Mouse (Mus musculus) MEL (cell line): ENCODE measurements around the gene Slc25a5.

Source experiments
- CTCF ChIP-seq, 3 experiments: IDR thresholded peaks in 2 of 3; conservative IDR thresholded peaks in 1 of 3; 2 replicates each; pipeline ENCODE4 v1.5.1; 2011 to 2012; ENCODE audit warnings: low read length in 3 of 3, low read depth in 2 of 3, mild to moderate bottlenecking in 2 of 3, improper control_type of control experiment in 1 of 3, inconsistent platforms in 1 of 3, mixed read lengths in 1 of 3, moderate library complexity in 1 of 3; ENCODE audit not compliant: control insufficient read depth in 1 of 3, insufficient read depth in 1 of 3, poor library complexity in 1 of 3, severe bottlenecking in 1 of 3
- E2F4 ChIP-seq: IDR thresholded peaks from 2 replicates; pipeline ENCODE4 v1.6.1; 2011; ENCODE audit warnings: low read depth, low read length, improper control_type of control experiment, borderline replicate concordance
- EP300 ChIP-seq, 2 experiments: IDR thresholded peaks; 2 replicates each; pipeline ENCODE4 v1.6.1; 2011; ENCODE audit warnings: improper control_type of control experiment in 2 of 2, low read length in 2 of 2, low read depth in 1 of 2, mild to moderate bottlenecking in 1 of 2
- GATA1 ChIP-seq: IDR thresholded peaks from 2 replicates; pipeline ENCODE4 v1.6.1; 2011; ENCODE audit warnings: low read depth, low read length, improper control_type of control experiment
- HCFC1 ChIP-seq: IDR thresholded peaks from 2 replicates; pipeline ENCODE4 v1.6.1; 2012; ENCODE audit warnings: low read depth, mild to moderate bottlenecking, inconsistent platforms, low read length, improper control_type of control experiment, moderate library complexity
- MAFK ChIP-seq: IDR thresholded peaks from 2 replicates; pipeline ENCODE4 v1.6.1; 2011; ENCODE audit warnings: low read depth, mild to moderate bottlenecking, low read length, improper control_type of control experiment, borderline replicate concordance
- MAZ ChIP-seq: IDR thresholded peaks from 2 replicates; pipeline ENCODE4 v1.6.1; 2012; ENCODE audit warnings: low read depth, mild to moderate bottlenecking, inconsistent platforms, low read length, improper control_type of control experiment
- NRF1 ChIP-seq: IDR thresholded peaks from 2 replicates; pipeline ENCODE4 v1.6.1; 2014; ENCODE audit warnings: low read depth, mild to moderate bottlenecking, inconsistent platforms, low read length, improper control_type of control experiment, moderate library complexity; ENCODE audit not compliant: poor library complexity, insufficient read depth, severe bottlenecking
- POLR2A ChIP-seq, 2 experiments: IDR thresholded peaks; 2 replicates each; pipeline ENCODE4 v1.6.1; 2011 to 2012; ENCODE audit warnings: low read length in 2 of 2, mild to moderate bottlenecking in 2 of 2, control low read depth in 1 of 2, improper control_type of control experiment in 1 of 2, low read depth in 1 of 2, moderate library complexity in 1 of 2; ENCODE audit not compliant: control insufficient read depth in 1 of 2, insufficient read depth in 1 of 2, poor library complexity in 1 of 2
- POLR2AphosphoS5 ChIP-seq: IDR thresholded peaks from 2 replicates; pipeline ENCODE4 v1.6.1; 2012; ENCODE audit warnings: low read depth, borderline replicate concordance, mild to moderate bottlenecking, inconsistent platforms, low read length, moderate library complexity, mixed read lengths
- TCF12 ChIP-seq: IDR thresholded peaks from 2 replicates; pipeline ENCODE4 v1.6.1; 2014; ENCODE audit warnings: low read depth, mild to moderate bottlenecking, inconsistent platforms, low read length, improper control_type of control experiment, moderate library complexity
- USF2 ChIP-seq, 2 experiments: IDR thresholded peaks; 2 replicates each; pipeline ENCODE4 v1.6.1; 2011 to 2012; ENCODE audit warnings: improper control_type of control experiment in 2 of 2, low read length in 2 of 2, borderline replicate concordance in 1 of 2, inconsistent platforms in 1 of 2, low read depth in 1 of 2, mild to moderate bottlenecking in 1 of 2; ENCODE audit not compliant: insufficient read depth in 1 of 2
- ZMIZ1 ChIP-seq: IDR thresholded peaks from 2 replicates; pipeline ENCODE4 v1.6.1; 2012; ENCODE audit warnings: low read depth, mild to moderate bottlenecking, inconsistent platforms, low read length, improper control_type of control experiment, moderate library complexity

GRCm38 (mm10) chrX:36825032-36825431 lies 29.6 kb downstream of the Slc25a5 start:
- TF ChIP-seq CTCF (IDR thresholded peaks at IDR 0.05 in 2 of 3, conservative IDR thresholded peaks at IDR 0.05 in 1 of 3; ENCODE audit: control insufficient read depth in 1 of 3, insufficient read depth in 1 of 3, low read depth in 2 of 3, low read length in 3 of 3, poor library complexity in 1 of 3, severe bottlenecking in 1 of 3) (no peak), TCF12 (no peak), USF2 (IDR thresholded peaks at IDR 0.05; ENCODE audit: borderline replicate concordance in 1 of 2, insufficient read depth in 1 of 2, low read depth in 1 of 2, low read length in 2 of 2) (no peak), EP300 (IDR thresholded peaks at IDR 0.05; ENCODE audit: low read depth in 1 of 2, low read length in 2 of 2) (no peak), E2F4 (no peak), MAFK (no peak), GATA1 (no peak), HCFC1 (no peak), NRF1 (no peak), MAZ (no peak), POLR2AphosphoS5 (no peak), POLR2A (IDR thresholded peaks at IDR 0.05; ENCODE audit: control insufficient read depth in 1 of 2, insufficient read depth in 1 of 2, low read depth in 1 of 2, low read length in 2 of 2, poor library complexity in 1 of 2) (no peak), ZMIZ1 (no peak)
